Comparison of ENCODE assay signal across 18 mouse cellular contexts in the genomic region with DNA sequence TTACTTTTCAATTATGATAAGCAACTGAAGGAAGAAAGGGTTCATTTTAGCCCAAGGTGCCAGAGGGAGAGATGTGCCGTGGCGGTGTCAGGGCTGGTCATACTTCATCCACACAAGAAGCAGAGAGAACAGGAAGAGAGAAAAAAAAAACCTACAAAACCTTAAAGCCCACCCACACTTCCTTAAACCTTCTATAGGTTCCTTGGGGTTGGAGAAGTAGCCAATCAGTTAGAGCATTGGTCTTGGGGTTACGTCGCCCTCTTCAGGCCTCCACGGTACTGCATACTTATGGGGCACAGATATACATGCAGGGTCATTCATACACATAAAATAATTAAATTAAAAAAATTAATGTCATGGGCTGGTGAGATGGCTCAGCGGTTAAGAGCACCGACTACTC. TPM values are rescaled to one million over a fixed set of nuclear protein-coding genes. Genes with fewer than 3 reads are reported as not detected.
DNase-seq lines count a peak whose midpoint lies in the region; ATAC-seq and TF ChIP-seq lines count a peak whose summit lies in the region.
"Had no signal": no experiment of that assay in that cellular context is flagged by ENCODE, and none has a peak within 500 bp of the region (broad histone marks: within the 10 kb centered on the region; RNA-seq: fewer than 3 reads in every experiment).

No protein-coding gene starts in this region.

- no peak overlapping the region for H3K4me3 ChIP-seq in forebrain, postnatal 0 days (ENCODE audit: low read depth, low read length)
- no peak overlapping the region for H3K4me3 ChIP-seq in forebrain, embryonic 10.5 days
- H3K4me3 ChIP-seq in lung, embryonic 14.5 days (ENCODE audit: low read depth, low read length) = no peak overlapping the region
- H3K4me3 ChIP-seq in E14TG2a.4 (replicated peaks; ENCODE audit: low read length) = 0 out of 2 replicates have a peak overlapping the region, but pooled peaks have one; percentile 32
- H3K4me3 ChIP-seq in cortical plate, adult 2 months (ENCODE audit: insufficient read depth, low read length) = no peak overlapping the region
- H3K4me3 ChIP-seq in hindbrain, embryonic 16.5 days (ENCODE audit: low read length) = no peak overlapping the region
- H3K4me3 ChIP-seq: erythroblast, embryonic 14.5 days; heart, embryonic 13.5 days; limb, embryonic 15.5 days had no signal

- H3K4me1 ChIP-seq in forebrain, postnatal 0 days (ENCODE audit: insufficient read depth) = no peaks in the 10 kb centered on the region
- peaks cover 9% of the 10 kb centered on the region for H3K4me1 ChIP-seq in forebrain, embryonic 10.5 days
- H3K4me1 ChIP-seq in lung, embryonic 14.5 days (ENCODE audit: insufficient read depth) = no peaks in the 10 kb centered on the region
- peaks cover 29% of the 10 kb centered on the region for H3K4me1 ChIP-seq in E14TG2a.4 (replicated peaks; ENCODE audit: low read depth, low read length)
- H3K4me1 ChIP-seq in cortical plate, adult 2 months (ENCODE audit: control insufficient read depth, insufficient read depth, low read length) = no peaks in the 10 kb centered on the region
- H3K4me1 ChIP-seq in hindbrain, embryonic 16.5 days (ENCODE audit: control insufficient read depth, insufficient read depth, low read depth, low read length) = no peaks in the 10 kb centered on the region

- DNase-seq in forebrain, postnatal 0 days = no peak
- no peak for DNase-seq in forebrain, embryonic 10.5 days (ENCODE audit: extremely low spot score, low spot score)
- no peak for DNase-seq in lung, embryonic 14.5 days
- DNase-seq in lung, adult 18-20 months = no peak
- DNase-seq in testis, postnatal 10 days (ENCODE audit: low spot score) = no peak
- DNase-seq: adrenal gland, adult 8-10 months; cerebellum, postnatal 10 days; gastrocnemius, postnatal 25 days; kidney, adult 18-20 months; right cerebral cortex, postnatal 25 days had no signal

- no peak for TF ChIP-seq POLR2A in cortical plate, adult 2 months (IDR thresholded peaks at IDR 0.05; ENCODE audit: extremely low read depth, insufficient read depth, low read length)

- no peak overlapping the region for H3K9ac ChIP-seq in forebrain, postnatal 0 days
- H3K9ac ChIP-seq in lung, embryonic 14.5 days = no peak overlapping the region
- no peak overlapping the region for H3K9ac ChIP-seq in hindbrain, embryonic 16.5 days (ENCODE audit: low read depth, low read length)
- H3K9ac ChIP-seq: heart, embryonic 13.5 days; limb, embryonic 15.5 days had no signal

- no peaks in the 10 kb centered on the region for H3K27me3 ChIP-seq in forebrain, postnatal 0 days (ENCODE audit: insufficient read depth, low read length)
- no peaks in the 10 kb centered on the region for H3K27me3 ChIP-seq in forebrain, embryonic 10.5 days (ENCODE audit: poor library complexity, severe bottlenecking)
- H3K27me3 ChIP-seq in lung, embryonic 14.5 days (ENCODE audit: insufficient read depth, low read length) = no peaks in the 10 kb centered on the region
- peaks cover 3% of the 10 kb centered on the region; the same call in 1 of the 2 replicates for H3K27me3 ChIP-seq in E14TG2a.4 (ENCODE audit: insufficient read depth, low read length)
- H3K27me3 ChIP-seq in hindbrain, embryonic 16.5 days (replicated peaks; ENCODE audit: control insufficient read depth, insufficient read depth, low read length) = no peaks in the 10 kb centered on the region
- H3K27me3 ChIP-seq: heart, embryonic 13.5 days; limb, embryonic 15.5 days had no signal

- WGBS in forebrain, postnatal 0 days = 91% methylated on average over 7 of the region's 7 CpGs
- 94% methylated on average over 7 of the region's 7 CpGs for WGBS in forebrain, embryonic 10.5 days
- 93% methylated on average over 7 of the region's 7 CpGs for WGBS in lung, embryonic 14.5 days
- WGBS in hindbrain, embryonic 16.5 days = 92% methylated on average over 7 of the region's 7 CpGs

- ATAC-seq in forebrain, postnatal 0 days = no peak
- ATAC-seq in lung, embryonic 14.5 days (ENCODE audit: insufficient read depth) = no peak
- no peak for ATAC-seq in hindbrain, embryonic 16.5 days

- H3K36me3 ChIP-seq in forebrain, postnatal 0 days (ENCODE audit: insufficient read depth) = no peaks in the 10 kb centered on the region
- H3K36me3 ChIP-seq in forebrain, embryonic 10.5 days (replicated peaks) = peaks cover 9% of the 10 kb centered on the region
- H3K36me3 ChIP-seq in lung, embryonic 14.5 days (ENCODE audit: insufficient read depth) = peaks cover 2% of the 10 kb centered on the region; the same call in 1 of the 2 replicates
- H3K36me3 ChIP-seq in E14TG2a.4 (ENCODE audit: insufficient read depth, low read length) = peaks cover 4% of the 10 kb centered on the region; the same call in 1 of the 2 replicates
- H3K36me3 ChIP-seq in hindbrain, embryonic 16.5 days (ENCODE audit: control insufficient read depth, insufficient read depth, low read length) = no peaks in the 10 kb centered on the region

- no peak overlapping the region for H3K4me2 ChIP-seq in forebrain, postnatal 0 days (ENCODE audit: low read depth)
- no peak overlapping the region for H3K4me2 ChIP-seq in lung, embryonic 14.5 days
- H3K4me2 ChIP-seq in hindbrain, embryonic 16.5 days (ENCODE audit: low read length) = no peak overlapping the region
- H3K4me2 ChIP-seq: heart, embryonic 13.5 days; limb, embryonic 15.5 days had no signal

- no peak overlapping the region for H3K27ac ChIP-seq in forebrain, postnatal 0 days (ENCODE audit: low read depth, low read length)
- no peak overlapping the region for H3K27ac ChIP-seq in forebrain, embryonic 10.5 days
- H3K27ac ChIP-seq in lung, embryonic 14.5 days (ENCODE audit: low read depth) = no peak overlapping the region
- no peak overlapping the region for H3K27ac ChIP-seq in cortical plate, adult 2 months (ENCODE audit: insufficient read depth, low read length)
- no peak overlapping the region for H3K27ac ChIP-seq in hindbrain, embryonic 16.5 days (ENCODE audit: low read depth, low read length)
- H3K27ac ChIP-seq: heart, embryonic 13.5 days had no signal

- H3K9me3 ChIP-seq in forebrain, postnatal 0 days (ENCODE audit: low read length) = no peaks in the 10 kb centered on the region
- no peaks in the 10 kb centered on the region for H3K9me3 ChIP-seq in forebrain, embryonic 10.5 days
- H3K9me3 ChIP-seq in lung, embryonic 14.5 days (ENCODE audit: low read depth, low read length) = no peaks in the 10 kb centered on the region
- H3K9me3 ChIP-seq in E14TG2a.4 (ENCODE audit: low read length) = peaks cover 20% of the 10 kb centered on the region
- H3K9me3 ChIP-seq in hindbrain, embryonic 16.5 days (ENCODE audit: control insufficient read depth, low read length) = no peaks in the 10 kb centered on the region
- H3K9me3 ChIP-seq: heart, embryonic 13.5 days; limb, embryonic 15.5 days had no signal

- TF ChIP-seq CTCF in forebrain, postnatal 0 days (IDR thresholded peaks at IDR 0.05; ENCODE audit: low read depth) = peak; percentile 24; the same call in 1 of the 2 replicates
- TF ChIP-seq CTCF in lung, embryonic 14.5 days (IDR thresholded peaks at IDR 0.05; ENCODE audit: low read depth) = peak; percentile 36
- no peak for TF ChIP-seq CTCF in E14TG2a.4 (conservative IDR thresholded peaks at IDR 0.05; ENCODE audit: low read length)
- TF ChIP-seq CTCF in cortical plate, adult 2 months (IDR thresholded peaks at IDR 0.05; ENCODE audit: extremely low read depth, insufficient read depth, low read length) = 0 out of 2 replicates have a peak, but pooled peaks have one; percentile 5

RNA-seq across cellular contexts. Expression of gene Fbxo17, which starts 5.5 kb away (rescaled TPM):
- total RNA-seq in forebrain, postnatal 0 days (2014; rRNA removed) = 2.8 and 4.6 TPM in 2 replicates
- polyA plus RNA-seq in forebrain, postnatal 0 days (2015; fragmentation: Nextera tagmentation; extraction: Ambion mirVana) = 4.2 and 4.5 TPM in 2 replicates
- polyA plus RNA-seq in forebrain, embryonic 10.5 days (2016; fragmentation: Nextera tagmentation; extraction: Ambion mirVana) = 10.7 and 13.9 TPM in 2 replicates
- polyA plus RNA-seq in lung, embryonic 14.5 days (2014; fragmentation: Nextera tagmentation; extraction: Ambion mirVana) = 13.6 and 15.8 TPM in 2 replicates
- polyA plus RNA-seq in cortical plate, adult 2 months (2012; rRNA removed) = 3.0 and 3.4 TPM in 2 replicates
- 4.7 and 5.4 TPM in 2 replicates for polyA plus RNA-seq in hindbrain, embryonic 16.5 days (2015; fragmentation: Nextera tagmentation; extraction: Ambion mirVana)

RNA-seq across cellular contexts. Expression of gene Mrps12, which starts 19.5 kb away (rescaled TPM):
- 48.6 and 78.0 TPM in 2 replicates for total RNA-seq in forebrain, postnatal 0 days (2014; rRNA removed)
- 101 and 119 TPM in 2 replicates for polyA plus RNA-seq in forebrain, postnatal 0 days (2015; fragmentation: Nextera tagmentation; extraction: Ambion mirVana)
- 156 and 161 TPM in 2 replicates for polyA plus RNA-seq in forebrain, embryonic 10.5 days (2016; fragmentation: Nextera tagmentation; extraction: Ambion mirVana)
- 131 and 132 TPM in 2 replicates for polyA plus RNA-seq in lung, embryonic 14.5 days (2014; fragmentation: Nextera tagmentation; extraction: Ambion mirVana)
- 94.0 and 104 TPM in 2 replicates for polyA plus RNA-seq in cortical plate, adult 2 months (2012; rRNA removed)
- 107 and 113 TPM in 2 replicates for polyA plus RNA-seq in hindbrain, embryonic 16.5 days (2015; fragmentation: Nextera tagmentation; extraction: Ambion mirVana)

RNA-seq across cellular contexts. Expression of gene Sars2, which starts 19.7 kb away (rescaled TPM):
- total RNA-seq in forebrain, postnatal 0 days (2014; rRNA removed) = 12.6 and 15.1 TPM in 2 replicates
- 14.3 and 16.1 TPM in 2 replicates for polyA plus RNA-seq in forebrain, postnatal 0 days (2015; fragmentation: Nextera tagmentation; extraction: Ambion mirVana)
- polyA plus RNA-seq in forebrain, embryonic 10.5 days (2016; fragmentation: Nextera tagmentation; extraction: Ambion mirVana) = 40.7 and 43.4 TPM in 2 replicates
- 27.9 and 31.4 TPM in 2 replicates for polyA plus RNA-seq in lung, embryonic 14.5 days (2014; fragmentation: Nextera tagmentation; extraction: Ambion mirVana)
- 15.2 and 15.5 TPM in 2 replicates for polyA plus RNA-seq in cortical plate, adult 2 months (2012; rRNA removed)
- polyA plus RNA-seq in hindbrain, embryonic 16.5 days (2015; fragmentation: Nextera tagmentation; extraction: Ambion mirVana) = 18.7 and 20.8 TPM in 2 replicates

RNA-seq across cellular contexts. Expression of gene Fbxo27, which starts 29.4 kb away (rescaled TPM):
- total RNA-seq in forebrain, postnatal 0 days (2014; rRNA removed) = 7.4 and 8.2 TPM in 2 replicates
- 9.0 and 10.0 TPM in 2 replicates for polyA plus RNA-seq in forebrain, postnatal 0 days (2015; fragmentation: Nextera tagmentation; extraction: Ambion mirVana)
- 6.2 and 6.4 TPM in 2 replicates for polyA plus RNA-seq in forebrain, embryonic 10.5 days (2016; fragmentation: Nextera tagmentation; extraction: Ambion mirVana)
- 6.8 and 6.9 TPM in 2 replicates for polyA plus RNA-seq in lung, embryonic 14.5 days (2014; fragmentation: Nextera tagmentation; extraction: Ambion mirVana)
- polyA plus RNA-seq in cortical plate, adult 2 months (2012; rRNA removed) = 37.5 and 45.6 TPM in 2 replicates
- polyA plus RNA-seq in hindbrain, embryonic 16.5 days (2015; fragmentation: Nextera tagmentation; extraction: Ambion mirVana) = 12.9 and 16.6 TPM in 2 replicates
- total RNA-seq: hematopoietic stem cell, adult 5-6 weeks; neutrophil, adult 5-6 weeks had no signal
- polyA plus RNA-seq: erythroblast, embryonic 14.5 days had no signal

RNA-seq across cellular contexts. Expression of gene Ccer2, which starts 33.9 kb away (rescaled TPM):
- total RNA-seq in forebrain, postnatal 0 days (2014; rRNA removed) = not detected in 2 replicates
- 0.59 and 0.98 TPM in 2 replicates for polyA plus RNA-seq in forebrain, postnatal 0 days (2015; fragmentation: Nextera tagmentation; extraction: Ambion mirVana)
- polyA plus RNA-seq in forebrain, embryonic 10.5 days (2016; fragmentation: Nextera tagmentation; extraction: Ambion mirVana) = not detected in 2 replicates
- not detected in 2 replicates for polyA plus RNA-seq in lung, embryonic 14.5 days (2014; fragmentation: Nextera tagmentation; extraction: Ambion mirVana)
- polyA plus RNA-seq in cortical plate, adult 2 months (2012; rRNA removed) = 2.9 and 4.5 TPM in 2 replicates
- 0.72 and 1.1 TPM in 2 replicates for polyA plus RNA-seq in hindbrain, embryonic 16.5 days (2015; fragmentation: Nextera tagmentation; extraction: Ambion mirVana)
- total RNA-seq: adrenal gland, adult 8-10 months; gastrocnemius, postnatal 25 days; hematopoietic stem cell, adult 5-6 weeks; neutrophil, adult 5-6 weeks had no signal
- polyA plus RNA-seq: erythroblast, embryonic 14.5 days; heart, embryonic 13.5 days had no signal
